9 mouse cellular contexts compared by ENCODE assay signal in the genomic region with DNA sequence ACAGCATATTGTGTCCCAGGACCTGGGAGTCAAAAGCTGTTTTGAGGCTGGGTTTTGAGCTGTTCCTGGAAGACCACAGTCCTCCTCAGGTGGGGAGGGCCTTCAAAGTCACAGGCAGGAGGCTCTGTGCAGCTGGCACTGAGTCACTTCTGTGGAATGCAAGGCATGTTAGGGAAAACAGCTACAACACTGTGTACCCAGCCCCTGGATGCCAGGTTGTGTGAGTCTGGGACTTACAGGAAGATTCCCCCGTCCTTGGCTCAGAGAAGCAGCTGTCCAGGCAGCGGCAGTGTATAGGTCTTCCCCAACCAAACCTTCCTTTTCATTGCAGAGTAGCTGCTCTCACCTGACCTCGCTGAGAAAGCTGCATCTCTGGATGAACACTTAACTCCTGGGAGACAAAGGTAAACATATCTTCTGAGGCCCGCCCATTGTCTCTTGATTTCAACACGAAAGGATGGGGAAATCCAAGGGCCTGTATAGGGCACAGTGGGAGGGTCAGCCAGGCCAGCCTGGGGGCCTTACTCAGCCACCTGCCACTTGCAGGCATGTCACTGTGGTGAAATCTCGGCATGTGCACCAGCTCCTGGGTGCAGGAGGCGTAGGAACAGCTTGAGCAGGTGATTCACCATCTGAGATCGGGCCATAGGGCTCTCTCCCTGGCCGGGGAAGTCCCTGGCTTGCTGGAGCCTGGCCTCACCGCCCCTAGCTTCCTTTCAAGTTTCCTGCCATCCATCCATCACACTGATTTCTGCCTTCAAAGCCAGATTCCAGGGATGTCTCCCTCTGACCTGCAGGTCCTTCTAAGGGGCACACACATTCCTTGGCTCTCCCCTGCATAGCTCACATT.
DNase-seq lines count a peak whose midpoint lies in the region; ATAC-seq lines count a peak whose summit lies in the region.
"Had no signal": no experiment of that assay in that cellular context is flagged by ENCODE, and none has a peak within 500 bp of the region (broad histone marks: within the 10 kb centered on the region; RNA-seq: fewer than 3 reads in every experiment).

No protein-coding gene starts in this region.

- H3K4me1 ChIP-seq in midbrain, embryonic 10.5 days: peaks cover 25% of the 10 kb centered on the region
- peaks cover 11% of the 10 kb centered on the region; the same call in 1 of the 2 replicates for H3K4me1 ChIP-seq in midbrain, embryonic 15.5 days
- peaks cover 10% of the 10 kb centered on the region; the same call in 1 of the 2 replicates for H3K4me1 ChIP-seq in stomach, embryonic 16.5 days (ENCODE audit: control insufficient read depth, insufficient read depth, low read length)

- WGBS in midbrain, embryonic 10.5 days: 27% methylated on average over 10 of the region's 10 CpGs
- 34% methylated on average over 10 of the region's 10 CpGs for WGBS in midbrain, embryonic 15.5 days
- WGBS in stomach, embryonic 16.5 days: 17% methylated on average over 10 of the region's 10 CpGs

- peak overlapping the region; percentile 60 for H3K27ac ChIP-seq in midbrain, embryonic 10.5 days (replicated peaks)
- H3K27ac ChIP-seq in midbrain, embryonic 15.5 days: no peak overlapping the region
- no peak overlapping the region for H3K27ac ChIP-seq in stomach, embryonic 16.5 days (ENCODE audit: low read length)
- H3K27ac ChIP-seq: liver, embryonic 13.5 days had no signal

- no peaks in the 10 kb centered on the region for H3K9me3 ChIP-seq in midbrain, embryonic 10.5 days (replicated peaks)
- H3K9me3 ChIP-seq in midbrain, embryonic 15.5 days: no peaks in the 10 kb centered on the region
- no peaks in the 10 kb centered on the region for H3K9me3 ChIP-seq in stomach, embryonic 16.5 days (replicated peaks; ENCODE audit: control insufficient read depth, low read length)
- H3K9me3 ChIP-seq: liver, embryonic 13.5 days had no signal

- H3K36me3 ChIP-seq in midbrain, embryonic 10.5 days: no peaks in the 10 kb centered on the region
- no peaks in the 10 kb centered on the region for H3K36me3 ChIP-seq in midbrain, embryonic 15.5 days (replicated peaks)
- no peaks in the 10 kb centered on the region for H3K36me3 ChIP-seq in stomach, embryonic 16.5 days (ENCODE audit: control insufficient read depth, insufficient read depth, low read length)
- H3K36me3 ChIP-seq: liver, embryonic 13.5 days had no signal

- H3K27me3 ChIP-seq in midbrain, embryonic 10.5 days (ENCODE audit: low read depth, poor library complexity, severe bottlenecking): no peaks in the 10 kb centered on the region
- H3K27me3 ChIP-seq in midbrain, embryonic 15.5 days (replicated peaks): no peaks in the 10 kb centered on the region
- H3K27me3 ChIP-seq in stomach, embryonic 16.5 days (ENCODE audit: control insufficient read depth, insufficient read depth, low read length): no peaks in the 10 kb centered on the region
- H3K27me3 ChIP-seq: liver, embryonic 13.5 days had no signal

- no peak overlapping the region for H3K4me2 ChIP-seq in midbrain, embryonic 15.5 days
- no peak overlapping the region for H3K4me2 ChIP-seq in stomach, embryonic 16.5 days (ENCODE audit: low read depth, low read length)
- H3K4me2 ChIP-seq: liver, embryonic 13.5 days had no signal

- ATAC-seq in midbrain, embryonic 15.5 days (replicated peaks): no peak
- ATAC-seq in stomach, embryonic 16.5 days (ENCODE audit: insufficient read depth, low FRiP score): peak; percentile 53; the same call in 1 of the 2 replicates

- no peak overlapping the region for H3K4me3 ChIP-seq in midbrain, embryonic 10.5 days
- H3K4me3 ChIP-seq in midbrain, embryonic 15.5 days: no peak overlapping the region
- H3K4me3 ChIP-seq in stomach, embryonic 16.5 days (replicated peaks; ENCODE audit: low read length): no peak overlapping the region
- H3K4me3 ChIP-seq: liver, embryonic 13.5 days had no signal

- no peak overlapping the region for H3K9ac ChIP-seq in midbrain, embryonic 15.5 days
- H3K9ac ChIP-seq in stomach, embryonic 16.5 days (ENCODE audit: low read length): no peak overlapping the region
- H3K9ac ChIP-seq: liver, embryonic 13.5 days had no signal

- DNase-seq in midbrain, embryonic 10.5 days (ENCODE audit: low spot score): no peak
- peak; percentile 47 for DNase-seq in embryo, embryonic 11.5 days (ENCODE audit: low read depth, low spot score)
- peak; percentile 58 for DNase-seq in kidney, postnatal 10 days
- DNase-seq in retina, postnatal 1 day: no peak
- no peak for DNase-seq in T-cell, adult 2 months (ENCODE audit: low spot score)
- DNase-seq in frontal cortex, postnatal 25 days (ENCODE audit: low spot score in 2 of 2): no peak
- DNase-seq: liver, embryonic 13.5 days had no signal

Comparison
In these comparisons a context has a peak if more than half of its experiments do, and no peak if none do; other contexts are left out.
1. DNase-seq: peak in embryo, embryonic 11.5 days (single experiment) and kidney, postnatal 10 days (single experiment); none in midbrain, embryonic 10.5 days (single experiment), retina, postnatal 1 day (single experiment), T-cell, adult 2 months (single experiment) and frontal cortex, postnatal 25 days (0 of 2).